Mouse (Mus musculus) spleen, embryonic (tissue): ENCODE results near the gene Rbm24.

ENCODE experiments used
- CTCF ChIA-PET: fragments of 350-600 bp; sonication (Branson Sonifier 250); formaldehyde crosslinking; loops from one replicate; lab custom pipeline; 2022; lab: Charles Lee

Gene Rbm24

DNA sequence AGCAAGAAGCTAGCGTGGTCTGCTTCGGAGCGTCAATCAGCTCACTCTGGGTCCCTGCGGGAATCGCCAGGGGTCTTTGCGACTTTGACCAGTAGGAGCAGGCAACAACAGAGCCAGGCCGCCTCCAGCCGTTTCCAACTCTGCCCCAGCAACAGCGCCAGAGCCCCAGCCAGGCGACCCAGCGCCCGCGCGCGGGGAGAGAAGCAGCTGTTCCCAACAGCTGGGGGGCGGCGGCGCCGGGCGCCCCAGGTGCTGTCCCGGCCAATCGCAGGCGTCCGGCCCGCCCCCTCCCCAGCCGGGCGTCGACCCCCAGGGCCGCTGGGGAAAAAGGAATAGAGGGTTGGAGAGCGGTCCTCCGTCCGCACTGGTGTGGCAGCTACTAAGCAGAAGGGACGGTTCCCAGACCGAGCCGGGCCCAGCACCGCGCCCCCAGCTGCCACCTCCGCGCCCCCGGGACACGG is at the start of gene Rbm24:
Gene Rbm24 (plus strand): TSS at position 294 of the 461 bp plus-strand sequence.
- CTCF ChIA-PET: no interaction called here

DNA sequence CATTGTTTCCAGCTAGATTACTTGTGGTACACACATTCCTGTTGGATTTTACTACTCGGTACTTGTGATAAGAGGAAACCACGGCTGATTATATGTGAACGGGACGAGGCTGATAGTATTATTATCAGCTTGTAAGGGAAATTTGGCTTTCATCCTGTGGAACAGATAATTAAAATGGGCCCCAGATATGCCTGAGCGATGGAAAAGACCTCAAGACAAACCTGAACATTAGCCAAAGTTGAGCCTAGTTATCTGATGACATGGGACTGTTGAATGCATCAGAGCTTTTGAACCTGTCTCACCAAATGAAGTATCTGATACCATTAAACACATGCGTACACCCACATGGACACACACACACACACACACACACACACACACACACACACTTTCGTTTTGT is 45.4 kb upstream of the Rbm24 start:
- CTCF ChIA-PET: no interaction called here

DNA sequence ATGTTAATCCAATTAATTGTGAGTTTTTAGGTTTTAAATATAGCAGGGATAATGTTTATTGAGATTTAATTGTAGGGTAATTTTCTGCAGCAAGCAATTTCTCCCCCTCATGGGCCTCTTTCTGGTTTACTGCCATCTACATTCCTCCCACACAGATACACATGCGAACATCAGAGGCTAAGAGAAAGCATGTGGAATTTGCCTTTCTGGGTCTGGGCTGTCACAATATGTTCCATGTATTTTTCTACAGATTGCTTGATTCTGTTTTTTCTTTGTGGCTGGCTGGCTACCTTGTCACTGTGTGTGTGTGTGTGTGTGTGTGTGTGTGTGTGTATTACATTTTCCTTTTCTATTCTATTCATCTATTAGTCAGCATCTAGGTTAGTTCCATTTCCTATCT is 42.9 kb upstream of the Rbm24 start:
- CTCF ChIA-PET: no interaction called here

DNA sequence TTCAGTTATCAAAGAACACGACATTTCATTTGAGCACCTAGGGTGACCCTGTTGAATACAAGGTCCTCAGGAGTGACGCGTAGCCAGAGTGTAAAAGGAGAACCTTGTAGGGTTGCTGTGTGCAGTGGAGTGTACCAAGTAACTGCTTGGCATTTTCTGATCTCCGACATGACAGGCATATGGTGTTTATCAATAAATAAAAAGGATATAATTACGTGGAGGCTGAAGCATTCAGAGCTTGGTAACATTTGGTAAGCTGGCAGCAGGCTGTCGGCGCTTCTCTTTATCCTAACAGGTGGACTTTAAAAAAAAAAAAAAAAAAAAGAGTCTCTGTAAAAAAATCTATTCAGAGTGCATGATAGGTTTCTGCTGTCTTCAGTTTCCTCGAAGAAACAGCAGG is 30.8 kb upstream of the Rbm24 start:
- CTCF ChIA-PET: no interaction called here

DNA sequence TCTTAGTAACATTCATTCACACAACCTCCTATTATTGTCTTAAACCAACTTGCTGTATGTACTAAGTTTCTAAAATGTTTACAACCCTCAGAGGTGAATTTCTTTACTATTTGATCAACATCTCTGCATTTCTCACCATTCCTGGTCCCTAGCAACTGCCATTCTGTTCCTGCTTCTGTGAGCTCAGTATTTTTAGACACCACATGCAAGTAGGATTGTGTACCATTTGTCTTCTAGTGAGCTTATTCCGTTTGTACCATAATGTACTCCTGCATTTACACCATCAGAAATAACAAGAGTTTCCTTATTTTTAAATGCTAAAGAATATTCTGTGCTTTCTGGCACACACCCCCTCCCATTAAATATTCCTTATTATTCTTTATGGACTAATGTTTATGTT is 26.6 kb upstream of the Rbm24 start:
- CTCF ChIA-PET: interaction anchor here (0.6 kb wide), 1 partner anchor 81 kb away, joined by 3 read pairs; no protein-coding TSS in a partner anchor

DNA sequence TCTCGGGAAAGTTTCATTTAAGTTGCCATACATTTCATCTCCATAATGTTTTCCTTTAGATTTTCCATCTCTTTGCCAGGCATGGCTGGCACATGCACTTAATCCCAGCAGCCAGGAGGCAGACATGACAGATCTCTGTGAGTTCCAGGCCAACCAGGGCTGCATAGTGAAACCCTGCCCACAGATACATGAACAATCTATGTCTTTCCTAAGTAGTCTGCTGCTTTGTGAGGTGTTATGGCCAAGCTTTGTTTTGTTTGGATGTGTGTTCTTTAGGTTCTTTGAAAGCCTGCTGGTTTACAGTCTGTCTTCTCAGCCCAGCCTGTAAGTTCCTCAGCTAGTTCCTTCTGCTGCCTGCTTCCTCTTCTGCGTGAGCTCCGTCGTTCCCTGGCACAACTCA is 25.3 kb upstream of the Rbm24 start:
- CTCF ChIA-PET: no interaction called here

DNA sequence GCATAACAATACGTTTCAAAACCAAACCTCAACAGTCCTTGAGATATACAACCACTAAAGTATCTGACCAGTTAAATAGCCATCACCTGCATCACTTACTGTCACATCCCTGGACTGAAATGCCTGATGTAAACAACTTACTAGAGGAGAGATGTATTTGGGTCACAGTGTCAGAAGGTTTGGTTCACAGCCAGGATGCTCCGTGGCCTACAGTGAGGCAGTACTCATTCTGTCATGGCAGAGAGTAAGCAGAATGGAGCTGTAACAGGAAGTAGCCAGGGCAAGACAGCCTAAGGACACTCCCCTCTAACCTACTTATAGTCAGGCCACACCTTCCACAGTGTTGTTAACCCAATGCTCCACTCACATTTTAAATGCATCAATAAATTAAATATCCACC is 24.3 kb upstream of the Rbm24 start:
- CTCF ChIA-PET: no interaction called here

DNA sequence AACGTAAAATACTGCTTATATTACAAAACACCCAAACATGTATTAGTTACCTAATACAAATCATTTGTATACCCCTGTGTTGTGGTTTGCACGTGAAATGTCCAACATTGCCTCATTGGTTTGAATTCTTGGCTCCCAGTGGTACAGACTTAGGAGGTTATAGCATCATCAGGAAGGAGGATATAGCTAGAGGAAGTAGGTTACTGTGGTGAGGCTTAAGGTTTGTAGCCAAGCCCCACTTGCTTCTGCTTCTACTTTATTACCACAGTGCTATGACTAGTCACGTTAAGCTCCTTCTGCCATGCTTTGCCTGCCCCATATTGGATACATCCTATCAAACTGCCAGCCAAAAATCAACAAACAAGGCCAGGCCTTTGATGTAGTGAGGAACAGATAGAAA is 21.0 kb upstream of the Rbm24 start:
- CTCF ChIA-PET: no interaction called here

DNA sequence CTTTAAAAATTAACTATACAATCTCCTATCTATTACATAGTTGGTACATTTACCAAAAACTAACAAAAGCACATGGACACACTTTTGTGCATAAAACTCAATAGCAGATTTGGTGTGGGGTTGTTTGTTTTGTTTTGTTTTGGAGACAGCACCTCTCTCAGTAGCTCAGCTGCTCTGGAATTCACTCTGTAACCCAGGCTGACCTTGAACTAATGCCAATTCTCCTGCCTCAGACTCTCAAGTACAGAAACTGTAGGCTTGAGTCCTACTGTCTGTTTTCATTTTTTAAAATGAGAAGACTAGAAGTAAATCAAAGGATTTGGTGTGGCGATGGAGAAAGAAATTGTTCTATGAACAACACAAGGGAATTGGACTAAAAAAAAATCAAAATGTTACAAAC is 11.1 kb upstream of the Rbm24 start:
- CTCF ChIA-PET: no interaction called here

DNA sequence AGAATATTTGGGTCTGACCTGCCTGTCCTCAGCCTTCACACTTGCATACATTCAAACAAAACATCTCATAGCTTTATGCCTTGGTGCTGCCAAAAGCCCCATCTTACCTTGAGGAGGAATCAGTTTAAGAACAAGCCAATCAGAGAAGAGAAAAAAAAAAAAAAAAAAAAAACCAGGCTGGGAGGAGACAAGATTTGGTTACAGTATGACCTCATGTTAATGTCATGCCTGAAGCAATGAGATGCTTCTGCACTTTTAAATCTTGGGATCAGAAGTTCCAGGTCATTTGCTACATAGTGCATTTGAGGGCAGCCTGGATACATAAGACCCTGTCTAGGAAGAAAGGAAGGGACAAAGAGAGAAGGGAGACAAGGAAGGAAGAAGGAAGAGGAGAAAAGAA is 6.0 kb upstream of the Rbm24 start:
- CTCF ChIA-PET: no interaction called here

DNA sequence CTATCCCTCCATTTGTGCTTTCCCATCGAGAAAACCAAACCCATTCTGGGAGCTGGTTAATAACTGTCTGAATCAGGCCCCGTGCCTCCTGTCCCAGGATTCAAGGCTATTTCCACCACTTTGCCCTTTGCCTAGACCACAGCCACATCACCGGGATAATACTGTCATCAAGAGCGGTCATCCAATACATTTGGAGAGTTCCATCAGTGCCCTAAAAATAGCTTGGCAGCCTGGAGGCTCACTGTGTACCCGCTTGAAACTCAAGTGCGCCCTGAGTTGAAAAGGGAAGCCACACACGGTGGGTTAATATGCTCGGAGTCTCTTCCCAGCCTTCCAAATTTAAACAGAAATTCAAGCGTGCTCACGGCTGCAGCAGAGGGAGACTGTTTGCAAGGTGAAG is 4.6 kb upstream of the Rbm24 start:
- CTCF ChIA-PET: no interaction called here

DNA sequence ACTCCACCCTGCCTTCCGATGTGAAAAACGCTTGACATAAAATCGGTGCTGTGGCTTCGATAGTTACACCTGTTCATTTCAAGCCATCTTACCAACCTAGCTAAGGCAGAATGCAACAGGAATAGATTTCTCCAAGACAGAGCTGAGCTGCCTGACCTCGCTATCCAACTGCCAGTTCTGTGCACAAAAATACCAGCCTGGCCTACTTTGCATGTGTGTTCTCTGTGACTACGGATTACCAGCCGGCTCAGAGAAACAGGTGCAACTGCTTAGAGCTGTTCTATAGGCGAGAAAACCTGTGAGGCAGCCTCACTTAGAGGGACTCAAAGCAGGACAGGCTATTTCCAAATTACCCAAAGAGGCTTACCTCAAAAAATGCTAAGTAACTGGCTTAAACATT is 4.2 kb upstream of the Rbm24 start:
- CTCF ChIA-PET: no interaction called here

DNA sequence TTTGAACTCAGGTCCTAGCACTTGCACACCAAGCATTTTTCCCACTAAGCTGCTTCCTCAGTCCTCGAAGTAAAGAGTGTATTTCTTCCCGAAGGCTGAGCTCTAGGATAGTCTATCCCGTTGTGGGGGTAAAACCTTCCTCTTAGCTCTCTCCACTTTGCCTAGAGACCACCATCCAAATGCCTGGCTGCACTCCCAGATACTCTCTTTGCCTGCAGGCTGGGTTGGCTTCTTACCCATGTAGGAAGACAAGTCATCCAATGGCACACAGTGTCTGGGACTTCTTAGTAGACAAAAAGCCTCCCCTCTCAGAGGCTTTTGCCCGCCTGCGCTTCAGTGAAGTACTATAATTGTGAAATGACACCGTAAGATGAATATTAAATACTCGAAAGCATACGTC is 2.2 kb upstream of the Rbm24 start:
- CTCF ChIA-PET: no interaction called here

DNA sequence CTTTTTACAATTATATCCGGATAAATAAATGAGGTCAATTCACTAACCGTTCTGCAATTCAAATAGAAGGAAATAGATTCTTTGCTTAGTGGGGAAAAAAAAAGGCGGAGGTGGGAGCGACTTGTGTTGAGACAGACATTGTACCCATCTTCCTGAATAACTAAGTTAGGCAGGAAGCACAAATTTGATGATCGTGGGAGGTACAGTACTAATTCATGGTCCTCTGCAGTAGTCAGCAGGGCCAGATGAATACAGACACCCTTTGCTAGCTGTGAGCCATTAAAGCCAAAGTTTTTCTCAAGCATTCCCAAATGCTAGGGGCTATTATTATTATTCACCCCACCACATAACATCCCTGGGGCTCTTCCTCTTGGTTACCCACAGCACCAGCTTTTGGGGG is 640 bp upstream of the Rbm24 start:
- CTCF ChIA-PET: no interaction called here

DNA sequence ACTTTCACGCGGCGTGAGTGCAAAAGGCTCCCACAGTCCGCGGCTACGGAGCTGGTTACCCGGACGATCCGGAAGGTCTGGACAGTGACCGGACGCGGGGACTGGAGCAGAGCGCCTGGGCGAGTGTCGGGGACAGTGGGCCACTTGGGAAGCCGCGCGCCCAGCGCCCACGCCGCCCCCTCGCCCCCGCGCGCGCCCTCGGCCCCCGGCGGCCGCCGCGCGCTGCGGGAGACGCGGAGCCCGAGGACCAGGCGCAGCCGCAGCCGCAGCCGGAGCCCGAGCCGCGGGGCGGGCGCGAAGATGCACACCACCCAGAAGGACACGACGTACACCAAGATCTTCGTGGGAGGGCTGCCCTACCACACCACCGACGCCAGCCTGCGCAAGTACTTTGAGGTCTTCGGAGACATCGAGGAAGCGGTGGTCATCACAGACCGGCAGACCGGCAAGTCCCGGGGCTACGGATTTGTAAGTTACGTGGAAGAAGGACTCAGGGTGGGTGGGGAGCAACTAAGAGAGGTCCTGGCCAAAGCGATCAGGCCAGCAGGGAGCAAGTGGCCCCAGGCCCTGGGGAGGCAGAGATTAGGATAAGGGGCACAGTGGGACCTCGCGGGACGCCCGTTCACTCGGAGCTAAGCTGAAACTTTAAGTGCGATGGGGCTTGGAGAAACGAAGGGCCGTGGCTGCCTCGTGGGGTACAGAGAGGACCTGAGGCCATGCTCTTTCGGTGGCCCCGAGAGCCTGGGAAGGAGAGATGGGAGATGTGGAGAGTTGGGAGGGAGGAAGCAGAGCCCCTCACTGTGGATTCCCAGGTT is 704 bp downstream of the Rbm24 start:
- CTCF ChIA-PET: interaction anchor here (0.7 kb wide), 1 partner anchor 253 kb away, joined by 13 read pairs; no protein-coding TSS in a partner anchor

DNA sequence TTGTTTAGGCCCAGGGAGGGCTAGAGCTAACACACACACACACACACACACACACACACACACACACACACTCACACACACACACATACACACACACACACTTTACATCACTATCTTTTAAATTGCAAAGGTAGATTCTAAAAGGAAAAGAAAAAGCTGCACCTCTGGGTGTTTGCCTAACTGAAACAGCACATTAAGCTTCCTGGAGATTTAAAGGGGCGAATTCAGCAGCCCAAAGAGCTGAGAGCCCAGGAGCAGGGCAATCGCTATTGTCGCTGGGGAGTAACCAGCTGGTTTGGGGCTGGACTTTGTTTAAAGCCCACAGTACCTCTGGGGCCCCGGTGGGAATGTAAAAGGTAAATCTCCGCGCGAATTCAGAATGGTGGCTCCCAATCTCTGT is 1.4 kb downstream of the Rbm24 start:
- CTCF ChIA-PET: interaction anchor here (0.7 kb wide), 1 partner anchor 254 kb away, joined by 13 read pairs; no protein-coding TSS in a partner anchor

DNA sequence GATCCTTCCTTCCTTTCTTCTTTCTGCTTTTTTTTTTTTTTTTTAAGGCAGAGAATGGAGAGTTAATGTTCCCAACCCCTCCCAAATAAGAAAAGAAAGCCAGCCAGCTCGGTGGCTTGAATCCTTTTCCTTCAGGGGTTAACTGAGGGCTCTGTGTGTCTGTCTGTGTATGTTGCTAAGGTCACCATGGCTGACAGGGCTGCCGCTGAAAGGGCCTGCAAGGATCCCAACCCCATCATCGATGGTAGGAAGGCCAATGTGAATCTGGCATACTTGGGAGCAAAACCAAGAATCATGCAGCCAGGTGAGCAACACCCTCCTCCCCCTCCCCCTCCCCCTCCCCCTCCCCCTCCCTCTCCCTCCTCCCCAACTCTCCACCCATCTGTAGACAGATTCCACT is 1.9 kb downstream of the Rbm24 start:
- CTCF ChIA-PET: interaction anchor here (0.7 kb wide), 1 partner anchor 255 kb away, joined by 13 read pairs; no protein-coding TSS in a partner anchor

DNA sequence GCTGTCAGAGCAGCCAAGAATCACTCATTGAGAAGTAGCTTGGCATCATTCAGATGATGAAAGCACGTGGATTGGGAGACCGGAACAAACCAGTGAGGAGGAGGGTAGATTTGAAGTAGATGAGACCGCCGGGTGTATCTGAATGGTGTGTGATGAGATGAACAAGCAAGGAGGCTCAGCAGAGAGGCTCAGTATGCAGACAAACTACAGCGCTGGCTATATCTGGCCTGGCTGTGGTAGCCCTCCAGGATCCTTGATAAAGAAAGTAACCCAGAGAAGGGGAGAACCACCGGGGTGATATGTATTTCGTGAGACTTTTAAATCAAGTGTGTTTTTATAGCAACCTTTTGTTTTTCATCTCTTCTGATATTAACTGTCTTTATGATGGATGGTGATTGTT is 5.6 kb downstream of the Rbm24 start:
- CTCF ChIA-PET: no interaction called here

DNA sequence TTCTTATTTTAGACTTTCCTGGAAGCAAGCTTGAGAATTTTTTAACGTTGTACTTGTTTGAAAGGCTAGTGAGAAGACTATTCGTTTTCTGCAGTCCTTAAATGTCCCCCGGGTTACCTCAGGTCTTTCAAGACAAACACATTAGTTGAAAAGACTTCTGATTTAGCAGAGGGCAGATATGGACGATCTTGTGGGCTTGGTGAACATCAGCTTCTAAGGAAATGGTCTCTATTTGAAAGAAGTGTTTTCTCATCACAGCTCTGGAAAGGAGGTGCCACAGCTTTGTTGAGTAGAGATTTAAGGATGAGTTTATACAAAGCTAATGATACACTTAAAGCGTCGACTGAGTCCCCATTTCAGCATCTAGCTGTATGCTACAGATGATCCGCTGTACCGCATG is 6.1 kb downstream of the Rbm24 start:
- CTCF ChIA-PET: no interaction called here

DNA sequence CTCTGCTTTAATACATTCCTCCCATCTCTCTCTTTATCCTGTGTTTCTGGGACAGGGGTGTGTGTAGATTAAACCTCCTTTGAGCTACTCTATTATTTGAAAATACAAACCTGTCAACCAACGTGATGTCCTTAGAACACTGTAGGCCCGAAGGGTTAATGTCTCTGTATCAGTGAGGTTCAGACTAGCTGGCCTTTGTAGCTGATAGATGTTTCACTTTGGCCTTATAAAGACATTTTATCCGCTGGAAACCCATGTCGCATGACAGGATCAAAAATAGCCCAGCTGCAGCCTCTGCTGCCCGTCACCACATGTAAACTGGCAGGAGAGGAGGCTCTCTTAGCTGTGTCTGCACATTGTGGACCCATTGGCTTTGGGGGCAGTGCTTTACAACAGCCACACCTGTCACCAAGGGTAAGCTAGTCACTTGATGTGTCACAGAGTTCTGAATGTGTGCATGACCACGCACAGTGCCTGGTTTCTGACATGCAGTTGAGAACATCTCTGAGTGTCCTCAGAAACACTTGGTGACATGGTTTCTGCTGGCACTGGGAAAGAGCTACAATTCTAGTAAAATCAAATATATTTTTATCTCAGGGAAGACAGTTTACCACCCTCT is 8.5 kb downstream of the Rbm24 start:
- CTCF ChIA-PET: no interaction called here

DNA sequence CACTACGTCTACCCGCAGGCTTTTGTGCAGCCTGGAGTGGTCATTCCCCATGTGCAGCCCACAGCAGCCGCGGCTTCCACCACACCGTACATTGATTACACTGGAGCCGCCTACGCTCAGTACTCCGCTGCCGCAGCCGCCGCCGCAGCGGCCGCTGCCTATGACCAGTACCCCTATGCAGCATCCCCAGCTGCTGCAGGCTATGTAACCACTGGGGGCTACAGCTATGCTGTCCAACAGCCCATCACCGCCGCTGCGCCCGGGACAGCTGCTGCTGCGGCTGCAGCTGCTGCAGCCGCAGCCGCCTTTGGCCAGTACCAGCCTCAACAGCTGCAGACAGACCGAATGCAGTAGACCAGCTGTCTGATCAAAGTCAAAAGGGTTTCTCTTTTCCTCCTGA is 10.7 kb downstream of the Rbm24 start:
- CTCF ChIA-PET: no interaction called here

DNA sequence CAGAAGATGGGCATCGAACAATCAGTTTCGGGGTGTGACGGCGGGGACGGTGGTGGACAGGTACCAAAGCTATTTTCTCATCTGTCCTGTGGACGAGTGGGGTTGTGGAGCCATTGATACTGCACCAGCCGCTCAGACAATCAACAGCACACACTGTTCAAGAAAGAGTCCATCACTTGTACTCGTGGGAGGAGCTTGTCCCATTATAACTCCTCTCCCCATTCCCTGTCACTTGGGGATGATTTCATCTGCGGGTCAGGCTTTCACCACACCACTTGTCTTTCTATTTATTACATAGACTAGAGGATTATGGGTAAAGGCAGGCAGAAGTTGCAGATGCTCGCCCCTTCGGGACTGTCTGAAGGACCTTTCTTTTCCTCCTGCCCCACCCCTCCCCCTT is 11.6 kb downstream of the Rbm24 start:
- CTCF ChIA-PET: no interaction called here
